15 mouse cellular contexts compared by ENCODE assay signal in the genomic region with DNA sequence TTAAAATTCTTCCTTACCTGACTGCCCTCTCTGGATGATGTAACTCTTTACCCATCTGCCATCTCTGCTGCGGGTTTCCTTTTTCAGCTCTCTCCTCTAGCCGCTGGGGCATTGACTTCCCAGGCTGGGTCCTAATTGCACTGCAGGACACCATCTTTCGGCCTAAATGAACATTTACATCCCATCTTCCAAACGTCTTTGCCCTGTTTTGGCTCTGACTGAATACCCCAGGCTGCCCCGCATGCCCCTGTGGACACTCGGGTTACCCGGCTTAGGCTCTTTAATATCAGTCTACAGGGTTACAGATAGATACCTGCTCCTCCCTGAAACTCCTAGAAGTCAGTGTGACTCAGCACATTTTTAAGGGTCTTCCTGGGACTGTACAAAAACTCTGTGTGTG.
A peak's percentile ranks its signal among the peaks of the same experiment; 100 is the strongest.
DNase-seq lines count a peak whose midpoint lies in the region; ATAC-seq and TF ChIP-seq lines count a peak whose summit lies in the region.
"Had no signal": no experiment of that assay in that cellular context is flagged by ENCODE, and none has a peak within 500 bp of the region (broad histone marks: within the 10 kb centered on the region; RNA-seq: fewer than 3 reads in every experiment).

No protein-coding gene starts in this region.

- peak overlapping the region; percentile 87; the same call in 1 of the 2 replicates for H3K27ac ChIP-seq in forebrain, embryonic 12.5 days
- no peak overlapping the region for H3K27ac ChIP-seq in forebrain, embryonic 14.5 days (ENCODE audit: low read depth, low read length)
- H3K27ac ChIP-seq in midbrain, embryonic 12.5 days (replicated peaks), result peak overlapping the region; percentile 88; the same call in 1 of the 2 replicates
- H3K27ac ChIP-seq in midbrain, postnatal 0 days (ENCODE audit: low read depth, low read length), result no peak overlapping the region
- H3K27ac ChIP-seq in neural tube, embryonic 13.5 days (replicated peaks), result peak overlapping the region; percentile 82; the same call in 1 of the 2 replicates
- H3K27ac ChIP-seq: liver, embryonic 15.5 days; stomach, postnatal 0 days had no signal

- H3K4me3 ChIP-seq in forebrain, embryonic 12.5 days (replicated peaks), result no peak overlapping the region
- H3K4me3 ChIP-seq in forebrain, embryonic 14.5 days (ENCODE audit: low read depth, low read length), result no peak overlapping the region
- no peak overlapping the region for H3K4me3 ChIP-seq in midbrain, embryonic 12.5 days
- no peak overlapping the region for H3K4me3 ChIP-seq in midbrain, postnatal 0 days (ENCODE audit: low read depth, low read length)
- no peak overlapping the region for H3K4me3 ChIP-seq in neural tube, embryonic 13.5 days
- H3K4me3 ChIP-seq: embryonic facial prominence, embryonic 13.5 days; liver, embryonic 15.5 days had no signal

- no peaks in the 10 kb centered on the region for H3K9me3 ChIP-seq in forebrain, embryonic 12.5 days
- H3K9me3 ChIP-seq in forebrain, embryonic 14.5 days (replicated peaks; ENCODE audit: control insufficient read depth, low read length), result no peaks in the 10 kb centered on the region
- no peaks in the 10 kb centered on the region for H3K9me3 ChIP-seq in midbrain, embryonic 12.5 days
- no peaks in the 10 kb centered on the region for H3K9me3 ChIP-seq in midbrain, postnatal 0 days (ENCODE audit: low read length)
- no peaks in the 10 kb centered on the region for H3K9me3 ChIP-seq in neural tube, embryonic 13.5 days
- H3K9me3 ChIP-seq: embryonic facial prominence, embryonic 13.5 days; heart, embryonic 15.5 days; liver, embryonic 15.5 days had no signal

- no peaks in the 10 kb centered on the region for H3K36me3 ChIP-seq in forebrain, embryonic 12.5 days (replicated peaks)
- no peaks in the 10 kb centered on the region for H3K36me3 ChIP-seq in forebrain, embryonic 14.5 days (ENCODE audit: control insufficient read depth, insufficient read depth, low read length)
- H3K36me3 ChIP-seq in midbrain, embryonic 12.5 days, result no peaks in the 10 kb centered on the region
- H3K36me3 ChIP-seq in midbrain, postnatal 0 days (ENCODE audit: insufficient read depth, low read length), result no peaks in the 10 kb centered on the region
- H3K36me3 ChIP-seq in neural tube, embryonic 13.5 days, result no peaks in the 10 kb centered on the region
- H3K36me3 ChIP-seq: embryonic facial prominence, embryonic 13.5 days; heart, embryonic 15.5 days; liver, embryonic 15.5 days had no signal

- 32% methylated on average over 7 of the region's 7 CpGs for WGBS in forebrain, embryonic 12.5 days
- WGBS in forebrain, embryonic 14.5 days, result 46% methylated on average over 7 of the region's 7 CpGs
- WGBS in midbrain, embryonic 12.5 days, result 40% methylated on average over 7 of the region's 7 CpGs
- 54% methylated on average over 7 of the region's 7 CpGs for WGBS in midbrain, postnatal 0 days
- 34% methylated on average over 7 of the region's 7 CpGs for WGBS in neural tube, embryonic 13.5 days

- no peak overlapping the region for H3K9ac ChIP-seq in forebrain, embryonic 12.5 days
- no peak overlapping the region for H3K9ac ChIP-seq in forebrain, embryonic 14.5 days (ENCODE audit: low read length)
- H3K9ac ChIP-seq in midbrain, embryonic 12.5 days (replicated peaks), result no peak overlapping the region
- no peak overlapping the region for H3K9ac ChIP-seq in midbrain, postnatal 0 days (replicated peaks; ENCODE audit: low read length, poor library complexity, severe bottlenecking)
- 0 out of 2 replicates have a peak overlapping the region, but pooled peaks have one; percentile 56 for H3K9ac ChIP-seq in neural tube, embryonic 13.5 days
- H3K9ac ChIP-seq: heart, embryonic 15.5 days; liver, embryonic 15.5 days had no signal

- H3K27me3 ChIP-seq in forebrain, embryonic 12.5 days, result no peaks in the 10 kb centered on the region
- no peaks in the 10 kb centered on the region for H3K27me3 ChIP-seq in forebrain, embryonic 14.5 days (replicated peaks; ENCODE audit: control insufficient read depth, insufficient read depth, low read length)
- H3K27me3 ChIP-seq in midbrain, embryonic 12.5 days, result peaks cover 7% of the 10 kb centered on the region; the same call in 1 of the 2 replicates
- no peaks in the 10 kb centered on the region for H3K27me3 ChIP-seq in midbrain, postnatal 0 days (ENCODE audit: insufficient read depth, low read length)
- H3K27me3 ChIP-seq in neural tube, embryonic 13.5 days, result no peaks in the 10 kb centered on the region
- H3K27me3 ChIP-seq: CH12.LX had no signal

- H3K4me1 ChIP-seq in forebrain, embryonic 12.5 days, result peaks cover 49% of the 10 kb centered on the region
- peaks cover 49% of the 10 kb centered on the region for H3K4me1 ChIP-seq in forebrain, embryonic 14.5 days (ENCODE audit: control insufficient read depth, insufficient read depth, low read length)
- H3K4me1 ChIP-seq in midbrain, embryonic 12.5 days, result peaks cover 55% of the 10 kb centered on the region
- peaks cover 28% of the 10 kb centered on the region for H3K4me1 ChIP-seq in midbrain, postnatal 0 days (ENCODE audit: insufficient read depth, low read length)
- H3K4me1 ChIP-seq in neural tube, embryonic 13.5 days (replicated peaks), result peaks cover 50% of the 10 kb centered on the region

- H3K4me2 ChIP-seq in forebrain, embryonic 12.5 days, result no peak overlapping the region
- no peak overlapping the region for H3K4me2 ChIP-seq in forebrain, embryonic 14.5 days (ENCODE audit: low read length)
- H3K4me2 ChIP-seq in midbrain, embryonic 12.5 days (replicated peaks), result no peak overlapping the region
- H3K4me2 ChIP-seq in midbrain, postnatal 0 days (ENCODE audit: low read depth, low read length, poor library complexity, severe bottlenecking), result no peak overlapping the region
- H3K4me2 ChIP-seq in neural tube, embryonic 13.5 days, result no peak overlapping the region
- H3K4me2 ChIP-seq: liver, embryonic 15.5 days had no signal

- TF ChIP-seq CTCF in midbrain, postnatal 0 days (IDR thresholded peaks at IDR 0.05), result no peak

- no peak for DNase-seq in forebrain, embryonic 14.5 days (ENCODE audit: low spot score)
- no peak for DNase-seq in midbrain, postnatal 0 days (ENCODE audit: low spot score)
- peak; percentile 27 for DNase-seq in ZHBTc4 (ENCODE audit: low read depth, low spot score)
- DNase-seq in embryo, embryonic 9.5 days (ENCODE audit: extremely low spot score), result no peak
- DNase-seq: cerebellum, adult 8-10 months; kidney, adult 18-20 months had no signal

- no peak for ATAC-seq in forebrain, embryonic 12.5 days (ENCODE audit: low FRiP score)
- no peak for ATAC-seq in forebrain, embryonic 14.5 days
- ATAC-seq in midbrain, embryonic 12.5 days (ENCODE audit: low FRiP score, low read depth), result no peak
- no peak for ATAC-seq in midbrain, postnatal 0 days (ENCODE audit: low FRiP score)
- no peak for ATAC-seq in neural tube, embryonic 13.5 days (ENCODE audit: low read depth)
- ATAC-seq: lung, postnatal 0 days had no signal

Comparison
In these comparisons a context has a peak if more than half of its experiments do, and no peak if none do; other contexts are left out.
1. H3K27ac ChIP-seq: peak in forebrain, embryonic 12.5 days (single experiment), midbrain, embryonic 12.5 days (single experiment) and neural tube, embryonic 13.5 days (single experiment); none in forebrain, embryonic 14.5 days (single experiment) and midbrain, postnatal 0 days (single experiment).